Mouse (Mus musculus) neural tube, embryonic 13.5 days (tissue): ENCODE measurements around the gene Bhlha9. TPM values are rescaled to one million over a fixed set of nuclear protein-coding genes. Genes with fewer than 3 reads are reported as not detected.

Experiments
- ATAC-seq: fragments of 200-750 bp; cut with Nextera tagmentation; 2 replicates; pipeline ENCODE4 v1.8.0; 2017; ENCODE audit warnings: low read depth, mild to moderate bottlenecking, moderate TSS enrichment, moderate library complexity
- H3K27ac ChIP-seq: fragments of 300-500 bp; sonication (generic); replicated peaks from 2 replicates; pipeline ENCODE4 v1.5.1; 2015; ENCODE audit warnings: moderate library complexity, mild to moderate bottlenecking, inconsistent platforms
- H3K27me3 ChIP-seq: fragments of 300-500 bp; sonication (generic); 2 replicates; pipeline ENCODE4 v1.6.1; 2015; ENCODE audit warnings: mild to moderate bottlenecking, inconsistent platforms
- H3K36me3 ChIP-seq: fragments of 300-500 bp; sonication (generic); 2 replicates; pipeline ENCODE4 v1.6.1; 2015; ENCODE audit warnings: mild to moderate bottlenecking, inconsistent platforms
- H3K4me1 ChIP-seq: fragments of 300-500 bp; sonication (generic); replicated peaks from 2 replicates; pipeline ENCODE4 v1.6.1; 2015; ENCODE audit warnings: inconsistent platforms
- H3K4me2 ChIP-seq: fragments of 300-500 bp; sonication (generic); 2 replicates; pipeline ENCODE4 v1.6.1; 2015; ENCODE audit warnings: inconsistent platforms, mild to moderate bottlenecking, moderate library complexity
- H3K4me3 ChIP-seq: fragments of 300-500 bp; sonication (generic); 2 replicates; pipeline ENCODE4 v1.5.1; 2015; ENCODE audit warnings: mild to moderate bottlenecking, inconsistent platforms
- H3K9ac ChIP-seq: fragments of 300-500 bp; sonication (generic); 2 replicates; pipeline ENCODE4 v1.6.1; 2015; ENCODE audit warnings: moderate library complexity, mild to moderate bottlenecking, inconsistent platforms
- H3K9me3 ChIP-seq: fragments of 300-500 bp; sonication (generic); 2 replicates; pipeline ENCODE4 v1.6.1; 2016; ENCODE audit warnings: inconsistent platforms
- WGBS: fragments of 180-500 bp; shearing (Covaris S2); methylation state at CpG from one replicate; pipeline ENCODE4 v1.1.7; 2015; 5-methylcytosine and 5-hydroxymethylcytosine counted together
- polyA plus RNA-seq: library from polyadenylated mRNA; unstranded; fragments of >200 nt; fragmentation: Nextera tagmentation; extraction: Ambion mirVana; gene quantifications from 2 replicates; pipeline ENCODE4 v1.2.1, GENCODE M21; 2015

Gene Bhlha9
- polyA plus RNA-seq, 1 experiment from 2014 or later, result 0.32 TPM

DNA sequence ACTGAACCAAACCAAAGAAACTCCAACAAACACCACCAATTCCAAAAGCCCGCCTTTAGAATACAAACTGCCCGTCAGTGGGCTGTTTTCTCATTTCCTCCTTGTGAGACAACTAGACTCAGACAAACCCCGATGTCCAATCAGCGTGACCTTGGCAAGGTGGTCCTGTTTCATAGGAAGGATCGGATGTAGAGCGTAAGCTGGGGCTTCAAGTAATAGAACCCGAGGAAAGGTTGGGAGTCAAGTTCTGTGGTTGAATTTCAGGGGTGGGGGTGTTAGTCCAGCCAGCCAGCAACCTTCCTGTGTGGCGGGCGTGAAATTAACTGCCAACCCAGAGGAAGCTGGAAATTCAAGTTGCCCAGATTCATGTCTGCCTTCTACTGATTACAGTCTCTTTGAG, 27.2 kb upstream of the Bhlha9 start:
- Histone ChIP-seq H3K36me3 (no peaks in the 10 kb centered on the region), H3K9me3 (no peaks in the 10 kb centered on the region), H3K27me3 (no peaks in the 10 kb centered on the region), H3K4me3 (no peak overlapping the region), H3K27ac (peak overlapping the region; percentile 76), H3K4me2 (no peak overlapping the region), H3K4me1 (peaks cover 43% of the 10 kb centered on the region), H3K9ac (no peak overlapping the region)
- 76% methylated on average over 9 of the region's 9 CpGs for WGBS
- no peak for ATAC-seq

DNA sequence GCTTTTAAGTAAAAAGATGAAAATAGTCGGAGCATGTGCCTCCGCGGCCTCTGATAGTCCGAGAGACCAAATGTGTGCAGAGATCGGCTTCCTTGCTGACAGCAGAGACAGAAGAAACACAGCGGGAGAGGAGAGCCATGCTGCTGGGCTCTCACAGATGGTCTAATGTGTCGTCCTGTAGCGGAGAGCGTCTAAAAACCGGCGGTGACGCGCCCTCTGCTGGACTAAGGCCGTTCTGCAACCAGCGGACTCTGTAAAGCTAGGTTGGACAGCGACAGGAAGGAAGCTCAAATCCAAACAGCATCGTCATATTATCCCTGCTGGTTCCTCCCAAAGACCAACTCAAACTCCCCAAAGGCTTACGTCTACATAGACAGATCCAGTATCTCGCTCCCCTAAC, 26.3 kb upstream of the Bhlha9 start:
- H3K4me3 ChIP-seq, result peak overlapping the region; percentile 12
- under 1% methylated on average over 19 of the region's 19 CpGs for WGBS
- peaks cover 43% of the 10 kb centered on the region for H3K4me1 ChIP-seq
- ATAC-seq, result peak; percentile 42
- peak overlapping the region; percentile 56 for H3K9ac ChIP-seq
- no peaks in the 10 kb centered on the region for H3K9me3 ChIP-seq
- no peaks in the 10 kb centered on the region for H3K27me3 ChIP-seq
- peak overlapping the region; percentile 78 for H3K27ac ChIP-seq
- no peaks in the 10 kb centered on the region for H3K36me3 ChIP-seq
- H3K4me2 ChIP-seq, result peak overlapping the region; percentile 49

- peak; percentile 75 for ATAC-seq
- Histone ChIP-seq H3K27ac (peak overlapping the region; percentile 78), H3K27me3 (no peaks in the 10 kb centered on the region), H3K4me2 (peak overlapping the region; percentile 43), H3K4me3 (peak overlapping the region; percentile 2), H3K4me1 (peaks cover 42% of the 10 kb centered on the region), H3K36me3 (no peaks in the 10 kb centered on the region), H3K9ac (peak overlapping the region; percentile 9; the same call in 1 of the 2 replicates), H3K9me3 (no peaks in the 10 kb centered on the region)
- 0% methylated on average over 7 of the region's 7 CpGs for WGBS
Observed at GRCm38 (mm10) chr11:76647062-76647461, 25.2 kb upstream of the Bhlha9 start.

- Histone ChIP-seq H3K4me2 (peak overlapping the region; percentile 43), H3K27ac (peak overlapping the region; percentile 78), H3K9ac (peak overlapping the region; percentile 9; the same call in 1 of the 2 replicates), H3K9me3 (no peaks in the 10 kb centered on the region), H3K27me3 (no peaks in the 10 kb centered on the region), H3K36me3 (no peaks in the 10 kb centered on the region), H3K4me3 (peak overlapping the region; percentile 2), H3K4me1 (peaks cover 47% of the 10 kb centered on the region)
- peak; percentile 25 for ATAC-seq
- WGBS, result 5% methylated on average over 9 of the region's 9 CpGs
Observed at GRCm38 (mm10) chr11:76647500-76647899, 24.8 kb upstream of the Bhlha9 start.

DNA sequence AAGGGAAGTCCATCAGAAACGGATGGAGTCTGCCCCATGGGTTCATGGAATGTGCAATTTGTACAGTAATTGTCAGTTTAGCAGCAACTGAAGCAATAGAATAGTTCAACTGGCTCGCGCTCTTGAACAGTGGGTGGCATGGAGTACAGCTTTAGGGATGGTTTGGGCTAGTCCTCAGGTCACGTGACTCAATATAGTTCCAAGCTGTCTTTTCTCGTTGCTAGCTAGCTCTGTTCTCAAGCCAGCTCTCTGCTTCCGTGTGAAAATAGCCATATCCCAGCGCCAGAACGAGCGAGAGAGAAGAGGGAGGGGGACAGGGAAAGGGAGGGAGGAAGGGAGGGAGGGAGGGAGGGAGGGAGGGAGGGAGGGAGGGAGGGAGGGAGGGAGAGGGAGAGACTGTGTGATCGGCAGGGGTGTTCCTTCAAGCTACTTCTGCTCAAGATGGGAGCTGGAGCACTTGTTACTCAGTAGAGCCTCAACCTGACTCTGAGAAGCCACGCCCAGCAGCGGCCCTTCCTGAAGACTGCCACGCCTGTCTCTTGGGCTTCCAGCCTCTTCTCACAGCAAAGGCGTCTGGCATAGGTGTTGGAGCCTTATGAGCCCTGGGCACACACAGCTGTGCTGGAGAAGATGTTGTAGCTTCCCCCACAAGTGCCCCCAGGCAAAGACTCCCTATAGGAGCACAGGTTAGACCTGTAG, 21.3 kb upstream of the Bhlha9 start:
- ATAC-seq, result no peak
- Histone ChIP-seq H3K9me3 (no peaks in the 10 kb centered on the region), H3K27me3 (no peaks in the 10 kb centered on the region), H3K4me3 (no peak overlapping the region), H3K4me2 (no peak overlapping the region), H3K9ac (no peak overlapping the region), H3K27ac (no peak overlapping the region), H3K4me1 (peaks cover 33% of the 10 kb centered on the region), H3K36me3 (no peaks in the 10 kb centered on the region)
- 64% methylated on average over 11 of the region's 14 CpGs for WGBS

GRCm38 (mm10) chr11:76652838-76653334, 19.4 kb upstream of the Bhlha9 start:
- Histone ChIP-seq H3K27ac (peak overlapping the region; percentile 75), H3K4me2 (no peak overlapping the region), H3K4me1 (peaks cover 16% of the 10 kb centered on the region), H3K4me3 (no peak overlapping the region), H3K9ac (no peak overlapping the region), H3K9me3 (no peaks in the 10 kb centered on the region), H3K27me3 (no peaks in the 10 kb centered on the region), H3K36me3 (no peaks in the 10 kb centered on the region)
- ATAC-seq, result peak; percentile 73
- 30% methylated on average over 3 of the region's 3 CpGs for WGBS

GRCm38 (mm10) chr11:76655106-76655505, 17.2 kb upstream of the Bhlha9 start:
- peaks cover 24% of the 10 kb centered on the region for H3K4me1 ChIP-seq

GRCm38 (mm10) chr11:76657450-76657970, 14.8 kb upstream of the Bhlha9 start:
- ATAC-seq, result no peak
- Histone ChIP-seq H3K4me3 (no peak overlapping the region), H3K4me2 (no peak overlapping the region), H3K9me3 (no peaks in the 10 kb centered on the region), H3K36me3 (no peaks in the 10 kb centered on the region), H3K4me1 (peaks cover 18% of the 10 kb centered on the region), H3K27me3 (no peaks in the 10 kb centered on the region), H3K27ac (no peak overlapping the region), H3K9ac (no peak overlapping the region)
- 46% methylated on average over 4 of the region's 4 CpGs for WGBS

More at GRCm38 (mm10) chr11:76655106-76655505, 17.2 kb upstream of the Bhlha9 start:
- Histone ChIP-seq H3K4me3 (no peak overlapping the region), H3K27ac (no peak overlapping the region), H3K36me3 (no peaks in the 10 kb centered on the region), H3K9me3 (no peaks in the 10 kb centered on the region), H3K9ac (no peak overlapping the region), H3K4me2 (peak overlapping the region; percentile 30), H3K27me3 (no peaks in the 10 kb centered on the region)
- WGBS, result 10% methylated on average over 10 of the region's 10 CpGs
- ATAC-seq, result no peak

DNA sequence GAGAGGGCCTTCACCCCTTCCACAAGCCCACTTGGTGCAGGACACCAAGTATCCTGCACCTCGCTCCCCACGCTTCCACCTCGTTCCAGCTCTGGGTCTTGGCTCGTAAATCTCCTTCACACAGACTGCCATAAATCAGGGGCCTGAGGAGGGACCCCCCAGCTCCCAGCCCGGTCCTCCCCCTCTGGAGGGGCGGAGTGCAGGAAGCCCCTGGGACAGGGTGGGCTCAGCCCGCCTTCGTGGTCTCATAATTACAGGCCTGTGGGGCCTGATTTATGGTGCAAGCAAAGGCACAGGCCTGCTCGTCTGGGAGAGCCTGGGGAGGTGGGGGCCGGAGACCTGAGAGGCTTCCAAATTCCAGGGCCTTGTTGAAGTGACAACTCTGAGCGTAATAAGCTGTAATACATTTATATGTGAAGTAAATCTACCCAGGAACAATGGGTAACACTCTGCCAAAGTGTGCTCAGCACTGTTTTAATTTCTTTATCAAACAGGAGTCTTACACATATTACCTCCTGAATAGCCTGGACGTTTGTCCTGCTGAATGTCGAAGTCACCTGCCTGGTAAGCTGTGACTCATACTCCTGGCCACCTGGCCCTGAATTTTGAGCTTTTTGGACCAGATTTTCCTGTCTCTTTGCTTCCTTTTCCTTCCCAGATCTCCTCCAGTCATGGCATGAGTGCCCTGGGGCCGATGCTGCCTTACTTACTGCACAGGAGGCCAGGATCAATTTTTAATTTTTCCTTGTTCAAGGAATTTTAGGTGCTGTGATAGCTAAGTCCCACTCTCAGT, 12.9 kb upstream of the Bhlha9 start:
- ATAC-seq, result peak; percentile 80
- Histone ChIP-seq H3K9me3 (no peaks in the 10 kb centered on the region), H3K9ac (no peak overlapping the region), H3K4me1 (peaks cover 8% of the 10 kb centered on the region), H3K27ac (no peak overlapping the region), H3K4me3 (no peak overlapping the region), H3K27me3 (peaks cover 7% of the 10 kb centered on the region), H3K4me2 (no peak overlapping the region), H3K36me3 (no peaks in the 10 kb centered on the region)
- WGBS, result 22% methylated on average over 14 of the region's 14 CpGs

DNA sequence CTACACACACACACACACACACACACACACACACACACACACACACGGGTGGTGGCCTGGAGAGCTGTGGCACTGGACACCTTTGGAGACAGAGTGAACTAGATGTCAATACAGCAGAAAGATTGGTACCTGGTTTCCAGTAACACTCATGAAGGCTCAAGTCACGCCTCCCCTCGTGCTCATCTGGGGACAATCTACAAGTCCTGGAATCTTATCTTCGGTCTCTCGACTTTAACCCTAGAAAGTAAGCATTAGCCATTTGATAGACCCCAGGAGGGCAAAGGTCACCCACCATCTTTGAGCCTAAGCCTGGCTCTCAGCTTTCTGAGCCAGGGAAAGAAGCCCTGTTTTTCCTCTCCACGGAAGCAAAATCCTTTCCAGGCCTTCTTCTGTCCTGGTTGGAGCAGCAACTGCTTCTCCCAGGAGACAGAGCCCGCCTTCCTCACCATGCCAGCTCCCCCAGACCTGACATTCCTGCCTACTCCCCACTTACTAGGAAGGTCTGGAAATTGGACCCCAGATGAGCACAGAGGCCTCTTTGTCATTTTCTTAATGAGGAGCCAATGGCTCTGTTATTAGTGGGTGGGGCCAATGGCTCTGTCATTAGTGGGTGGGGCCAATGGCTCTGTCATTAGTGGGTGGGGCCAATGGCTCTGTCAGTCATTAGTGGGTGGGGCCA, 10.3 kb upstream of the Bhlha9 start:
- no peak overlapping the region for H3K27ac ChIP-seq
- H3K36me3 ChIP-seq, result no peaks in the 10 kb centered on the region
- ATAC-seq, result no peak
- H3K9me3 ChIP-seq, result no peaks in the 10 kb centered on the region
- no peak overlapping the region for H3K4me3 ChIP-seq
- 65% methylated on average over 6 of the region's 7 CpGs for WGBS
- no peak overlapping the region for H3K9ac ChIP-seq
- H3K4me2 ChIP-seq, result no peak overlapping the region
- H3K27me3 ChIP-seq, result peaks cover 29% of the 10 kb centered on the region
- H3K4me1 ChIP-seq, result peaks cover 19% of the 10 kb centered on the region

DNA sequence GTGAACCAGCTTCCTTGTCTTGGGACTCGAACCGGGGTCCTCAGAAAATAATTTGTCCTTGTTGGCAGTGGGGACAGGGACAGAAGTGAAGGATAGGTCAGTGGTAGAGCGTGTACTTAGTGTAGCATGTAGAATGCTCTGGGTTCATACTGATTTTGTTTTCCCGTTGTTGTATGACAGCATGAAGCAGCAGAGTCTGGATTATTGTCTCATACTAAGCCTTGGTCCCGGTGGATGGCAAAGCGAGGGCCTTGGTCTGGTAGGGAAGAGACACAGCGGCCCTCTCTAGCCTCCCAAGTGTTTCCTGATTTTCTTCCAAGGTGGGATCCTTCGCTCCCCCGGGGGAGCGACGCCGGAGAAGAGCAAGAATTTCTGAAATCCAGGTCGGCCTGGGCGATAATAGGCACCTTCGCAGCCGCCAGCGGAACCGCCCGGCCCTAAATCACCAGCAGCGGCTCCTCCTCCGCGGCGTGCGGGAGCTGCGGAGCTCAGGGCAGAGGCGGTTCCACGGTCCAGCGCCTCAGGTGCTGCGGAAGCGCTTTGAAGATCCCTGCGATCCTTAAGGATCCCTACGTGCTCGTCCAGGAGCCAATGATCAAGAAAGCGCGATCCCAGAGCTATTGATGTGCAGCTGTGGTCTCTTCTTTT, 6.1 kb upstream of the Bhlha9 start:
- Histone ChIP-seq H3K27me3 (peaks cover 68% of the 10 kb centered on the region), H3K36me3 (no peaks in the 10 kb centered on the region), H3K4me1 (peaks cover 12% of the 10 kb centered on the region), H3K9me3 (no peaks in the 10 kb centered on the region), H3K27ac (0 out of 2 replicates have a peak overlapping the region, but pooled peaks have one; percentile 13), H3K4me3 (peak overlapping the region; percentile 38), H3K9ac (peak overlapping the region; percentile 67), H3K4me2 (peak overlapping the region; percentile 61)
- WGBS, result 7% methylated on average over 35 of the region's 35 CpGs
- ATAC-seq, result no peak
